Mouse (Mus musculus) midbrain, embryonic 14.5 days (tissue): ENCODE results near the gene Hdc. TPM values are rescaled to one million over a fixed set of nuclear protein-coding genes. Genes with fewer than 3 reads are reported as not detected.

Source experiments
- ATAC-seq: fragments of 200-750 bp; cut with Nextera tagmentation; 2 replicates; pipeline ENCODE4 v1.8.0; 2017; ENCODE audit warnings: moderate number of reproducible peaks, moderate library complexity; ENCODE audit not compliant: low FRiP score, low TSS enrichment
- DNase-seq: peaks from one replicate; pipeline ENCODE4 v3.0.0-alpha.2; 2015
- H3K27ac ChIP-seq: fragments of 300-500 bp; sonication (generic); replicated peaks from 2 replicates; pipeline ENCODE4 v1.5.1; 2014; ENCODE audit warnings: mild to moderate bottlenecking, low read depth, low read length, moderate library complexity
- H3K27me3 ChIP-seq: fragments of 300-500 bp; sonication (generic); 2 replicates; pipeline ENCODE4 v1.6.1; 2014; ENCODE audit warnings: low read length, control low read depth, mixed read lengths; ENCODE audit not compliant: control insufficient read depth, insufficient read depth
- H3K36me3 ChIP-seq: fragments of 300-500 bp; sonication (generic); 2 replicates; pipeline ENCODE4 v1.6.1; 2014; ENCODE audit warnings: low read length, control low read depth; ENCODE audit not compliant: control insufficient read depth, insufficient read depth
- H3K4me1 ChIP-seq: fragments of 300-500 bp; sonication (generic); 2 replicates; pipeline ENCODE4 v1.6.1; 2014; ENCODE audit warnings: mild to moderate bottlenecking, antibody characterized with exemption, low read length, control low read depth; ENCODE audit not compliant: control insufficient read depth, insufficient read depth
- H3K4me2 ChIP-seq: fragments of 300-500 bp; sonication (generic); 2 replicates; pipeline ENCODE4 v1.6.1; 2014; ENCODE audit warnings: mild to moderate bottlenecking, low read length, moderate library complexity
- H3K4me3 ChIP-seq: fragments of 300-500 bp; sonication (generic); replicated peaks from 2 replicates; pipeline ENCODE4 v1.5.1; 2014; ENCODE audit warnings: low read depth, low read length
- H3K9ac ChIP-seq: fragments of 300-500 bp; sonication (generic); replicated peaks from 2 replicates; pipeline ENCODE4 v1.6.1; 2014; ENCODE audit warnings: mild to moderate bottlenecking, low read length, moderate library complexity
- H3K9me3 ChIP-seq: fragments of 300-500 bp; sonication (generic); 2 replicates; pipeline ENCODE4 v1.6.1; 2016; ENCODE audit warnings: low read length, control low read depth, mixed read lengths; ENCODE audit not compliant: control insufficient read depth
- WGBS: fragments of 180-500 bp; shearing (Covaris S2); extraction: QIAGEN DNeasy Blood & Tissue Kit; methylation state at CpG from one replicate; pipeline ENCODE4 v1.1.7; 2014; 5-methylcytosine and 5-hydroxymethylcytosine counted together
- polyA plus RNA-seq: library from polyadenylated mRNA; unstranded; fragments of >200 nt; fragmentation: Nextera tagmentation; extraction: Ambion mirVana; gene quantifications from 2 replicates; pipeline ENCODE4 v1.2.1, GENCODE M21; 2014

Gene Hdc
- polyA plus RNA-seq, 1 experiment from 2014 or later, result 0.68 TPM

DNA sequence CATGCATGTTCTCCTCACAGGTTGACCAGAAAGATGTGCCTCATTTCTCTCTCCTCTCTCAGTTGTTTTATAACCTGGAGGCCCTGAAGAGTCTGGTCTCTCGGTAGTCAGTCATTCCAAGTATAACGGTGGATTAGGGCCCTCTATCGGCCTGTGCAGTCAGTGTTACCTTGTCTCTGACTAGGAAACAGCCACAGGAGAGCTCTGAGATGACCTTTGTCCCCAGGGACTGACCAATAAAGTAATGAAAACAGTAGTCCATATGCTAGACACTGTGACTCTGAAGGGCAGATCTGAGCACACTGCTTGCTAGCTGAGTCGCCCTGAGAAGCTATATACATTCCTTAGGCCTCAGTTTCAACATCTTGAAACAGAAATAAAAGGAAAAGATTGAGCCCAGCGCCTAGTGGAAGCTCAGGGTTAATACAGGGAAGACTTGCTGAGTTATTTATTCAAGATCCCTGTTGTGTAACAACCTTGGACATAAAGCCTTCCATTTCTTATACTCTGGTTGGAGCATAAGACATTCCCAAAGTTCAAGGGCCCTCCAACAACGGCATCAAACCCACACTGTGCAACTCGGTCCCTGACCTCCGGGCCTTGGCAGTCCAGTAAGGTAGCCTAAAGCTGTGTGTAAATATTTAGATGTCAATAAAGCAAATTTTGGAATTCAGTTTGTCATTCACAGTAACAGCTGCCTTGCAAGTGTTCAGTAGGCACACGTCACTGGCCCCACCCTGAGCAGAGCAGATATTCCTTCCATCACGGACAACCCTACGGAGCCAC lies 43.5 kb downstream of the Hdc start:
- Histone ChIP-seq H3K36me3 (0 out of 2 replicates have a peak, but pooled peaks cover 3% of the 10 kb centered on the region), H3K9me3 (peaks cover 3% of the 10 kb centered on the region; the same call in 1 of the 2 replicates), H3K4me3 (no peak overlapping the region), H3K4me2 (no peak overlapping the region), H3K27me3 (no peaks in the 10 kb centered on the region), H3K4me1 (no peaks in the 10 kb centered on the region), H3K27ac (no peak overlapping the region), H3K9ac (no peak overlapping the region)
- ATAC-seq (no peak), DNase-seq (no peak)
- 89% methylated on average over 11 of the region's 11 CpGs for WGBS

DNA sequence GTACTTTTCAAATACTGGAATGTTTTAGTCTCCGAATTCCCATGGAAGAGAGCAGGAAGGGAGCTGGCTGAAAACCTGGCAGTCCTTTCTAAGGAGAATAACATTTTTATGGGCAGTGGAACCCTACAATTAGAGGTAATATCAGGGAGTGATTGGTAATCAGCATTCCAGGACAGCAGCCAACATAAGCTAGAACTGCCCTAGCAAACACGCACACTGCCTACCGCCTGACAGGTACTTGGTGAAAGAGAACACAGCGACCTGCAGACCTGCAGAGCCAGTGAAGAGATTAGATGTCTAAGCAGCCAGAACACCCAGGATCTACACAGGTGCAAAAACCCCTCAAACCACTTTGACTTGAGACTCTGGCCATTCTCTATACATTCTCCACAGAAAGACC lies 46.4 kb downstream of the Hdc start:
- 94% methylated on average over 4 of the region's 4 CpGs for WGBS
- no peak overlapping the region for H3K9ac ChIP-seq
- no peak for DNase-seq

DNA sequence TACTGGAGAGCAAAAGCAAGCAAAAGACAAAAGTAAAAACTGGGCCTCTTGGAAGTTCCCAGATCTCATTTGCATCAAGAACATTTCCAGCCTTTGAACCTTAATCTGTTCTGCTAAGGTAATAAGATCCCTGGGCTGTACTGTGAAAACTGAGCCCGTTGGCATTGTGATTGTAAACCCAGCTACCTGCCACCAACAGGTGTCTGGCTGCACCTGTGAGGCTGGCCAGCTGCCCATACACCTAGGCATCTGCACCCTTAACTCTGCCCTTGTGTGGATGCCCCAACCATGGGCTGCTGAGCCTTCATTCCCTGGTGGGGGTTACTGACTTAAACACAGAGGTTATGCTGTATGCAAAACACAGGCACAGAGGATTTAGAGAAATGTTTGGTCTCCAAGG lies 46.9 kb downstream of the Hdc start:
- Histone ChIP-seq H3K4me3 (no peak overlapping the region), H3K27me3 (no peaks in the 10 kb centered on the region), H3K9me3 (peaks cover 6% of the 10 kb centered on the region; the same call in 1 of the 2 replicates), H3K4me1 (no peaks in the 10 kb centered on the region), H3K4me2 (no peak overlapping the region), H3K36me3 (0 out of 2 replicates have a peak, but pooled peaks cover 3% of the 10 kb centered on the region), H3K9ac (no peak overlapping the region), H3K27ac (no peak overlapping the region)
- ATAC-seq (no peak), DNase-seq (no peak)
- WGBS, result 83% methylated on average over 1 of the region's 1 CpGs

More for the DNA sequence above, 46.4 kb downstream of the Hdc start:
- Histone ChIP-seq H3K4me1 (no peaks in the 10 kb centered on the region), H3K9me3 (peaks cover 6% of the 10 kb centered on the region; the same call in 1 of the 2 replicates), H3K27ac (no peak overlapping the region), H3K27me3 (no peaks in the 10 kb centered on the region), H3K4me2 (no peak overlapping the region), H3K4me3 (no peak overlapping the region), H3K36me3 (0 out of 2 replicates have a peak, but pooled peaks cover 3% of the 10 kb centered on the region)
- no peak for ATAC-seq

DNA sequence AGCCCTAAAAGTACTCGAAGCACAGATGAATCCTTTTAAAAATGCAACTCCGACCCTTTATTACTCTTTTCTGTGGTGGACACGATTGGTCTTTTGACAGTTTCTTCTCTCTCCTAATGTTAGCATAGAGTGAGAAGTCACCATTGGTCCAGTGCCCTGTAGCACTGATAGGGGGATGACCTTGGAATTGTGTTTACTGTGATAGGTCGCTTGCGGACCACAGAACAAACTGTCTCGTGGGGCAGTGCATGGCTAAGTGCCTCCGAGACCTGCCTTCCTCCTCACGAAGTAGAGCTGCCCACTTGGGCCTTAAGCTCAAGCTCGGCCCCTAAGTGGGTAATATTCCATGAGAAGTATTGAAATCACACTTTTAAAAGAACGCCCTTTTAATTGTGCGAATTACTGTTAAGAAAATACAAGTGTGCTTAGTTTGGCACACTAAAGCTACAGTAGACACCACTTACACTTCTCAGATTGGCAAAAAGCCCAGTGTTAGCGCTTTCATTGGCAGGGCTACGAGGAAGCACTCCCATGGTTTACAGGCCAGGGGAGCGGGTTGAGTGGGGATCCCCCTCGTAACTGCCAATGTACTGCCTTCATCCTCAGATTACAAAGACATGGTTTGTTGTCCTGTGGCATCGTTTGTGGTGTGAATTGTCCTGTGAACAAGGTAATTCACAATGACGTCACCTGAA lies 55.5 kb downstream of the Hdc start:
- Histone ChIP-seq H3K4me2 (no peak overlapping the region), H3K4me3 (no peak overlapping the region), H3K36me3 (no peaks in the 10 kb centered on the region), H3K27me3 (no peaks in the 10 kb centered on the region), H3K9ac (no peak overlapping the region), H3K27ac (no peak overlapping the region), H3K9me3 (no peaks in the 10 kb centered on the region), H3K4me1 (no peaks in the 10 kb centered on the region)
- WGBS, result 83% methylated on average over 17 of the region's 17 CpGs
- ATAC-seq (no peak), DNase-seq (peak; percentile 53)

DNA sequence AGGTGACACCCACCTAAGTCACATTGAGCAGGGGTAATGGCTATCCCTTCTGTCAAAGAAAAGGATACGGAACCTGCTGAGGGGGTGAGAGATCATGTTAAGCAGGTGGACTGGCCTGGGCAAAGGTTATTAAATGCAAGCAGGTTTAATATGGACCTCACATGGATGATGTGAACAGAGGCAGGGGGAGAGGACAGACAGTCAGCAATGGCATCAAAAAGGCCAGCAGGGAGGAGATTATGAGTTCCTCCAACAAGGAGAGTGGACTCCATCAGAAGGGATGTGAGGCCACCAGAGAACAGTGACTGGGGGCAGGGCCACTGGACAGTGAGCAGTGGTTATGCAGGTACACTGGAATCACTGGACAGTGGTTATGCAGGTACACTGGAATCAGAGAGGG lies 59.0 kb downstream of the Hdc start:
- no peak overlapping the region for H3K27ac ChIP-seq
- H3K9ac ChIP-seq, result no peak overlapping the region
- no peak overlapping the region for H3K4me3 ChIP-seq
- no peak overlapping the region for H3K4me2 ChIP-seq
- 93% methylated on average over 1 of the region's 1 CpGs for WGBS
- no peaks in the 10 kb centered on the region; the same call in 1 of the 2 replicates for H3K4me1 ChIP-seq
- DNase-seq, result no peak
- no peak for ATAC-seq
- H3K36me3 ChIP-seq, result no peaks in the 10 kb centered on the region
- no peaks in the 10 kb centered on the region for H3K9me3 ChIP-seq
- no peaks in the 10 kb centered on the region for H3K27me3 ChIP-seq

DNA sequence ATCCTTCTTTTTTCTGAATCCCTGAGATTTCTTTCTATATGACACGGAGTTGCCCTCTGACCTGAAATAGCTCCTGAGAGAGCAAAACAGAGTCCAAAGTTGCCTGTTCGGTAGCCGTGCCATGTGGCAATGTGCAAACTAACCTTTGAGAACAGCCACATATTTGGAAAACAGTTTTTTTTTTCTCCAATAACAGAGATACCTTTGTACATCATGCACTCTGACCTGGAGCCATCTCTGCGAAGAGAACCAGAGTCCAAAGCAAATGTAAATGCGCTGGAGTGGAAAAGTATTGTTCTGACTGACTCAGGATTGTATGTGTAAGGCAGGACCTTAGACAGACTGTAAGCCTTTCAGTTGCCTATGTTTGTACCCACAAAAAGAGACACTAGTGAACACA lies 63.6 kb downstream of the Hdc start:
- no peak for DNase-seq
- no peaks in the 10 kb centered on the region for H3K9me3 ChIP-seq
- H3K4me2 ChIP-seq, result no peak overlapping the region
- no peak overlapping the region for H3K4me3 ChIP-seq
- ATAC-seq, result no peak
- no peaks in the 10 kb centered on the region for H3K36me3 ChIP-seq
- H3K27ac ChIP-seq, result no peak overlapping the region
- H3K27me3 ChIP-seq, result peaks cover 22% of the 10 kb centered on the region
- no peaks in the 10 kb centered on the region; the same call in 1 of the 2 replicates for H3K4me1 ChIP-seq
- 83% methylated on average over 5 of the region's 5 CpGs for WGBS
- H3K9ac ChIP-seq, result no peak overlapping the region

DNA sequence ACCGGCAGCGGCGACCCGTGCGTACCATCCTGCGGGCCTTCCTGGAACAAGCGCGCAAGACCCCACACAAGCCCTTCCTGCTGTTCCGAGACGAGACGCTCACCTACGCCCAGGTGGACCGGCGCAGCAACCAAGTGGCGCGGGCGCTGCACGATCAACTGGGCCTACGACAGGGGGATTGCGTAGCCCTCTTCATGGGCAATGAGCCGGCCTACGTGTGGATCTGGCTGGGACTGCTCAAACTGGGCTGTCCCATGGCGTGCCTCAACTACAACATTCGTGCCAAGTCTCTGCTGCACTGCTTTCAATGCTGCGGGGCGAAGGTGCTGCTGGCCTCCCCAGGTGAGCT lies 65.8 kb downstream of the Hdc start:
- Histone ChIP-seq H3K9ac (peak overlapping the region; percentile 70), H3K36me3 (no peaks in the 10 kb centered on the region), H3K9me3 (no peaks in the 10 kb centered on the region), H3K4me2 (peak overlapping the region; percentile 94), H3K4me3 (peak overlapping the region; percentile 56), H3K27ac (peak overlapping the region; percentile 58; the same call in 1 of the 2 replicates), H3K4me1 (no peaks in the 10 kb centered on the region; the same call in 1 of the 2 replicates), H3K27me3 (peaks cover 22% of the 10 kb centered on the region)
- DNase-seq (peak; percentile 59), ATAC-seq (peak; percentile 62; the same call in 1 of the 2 replicates)
- WGBS, result 1% methylated on average over 26 of the region's 26 CpGs

DNA sequence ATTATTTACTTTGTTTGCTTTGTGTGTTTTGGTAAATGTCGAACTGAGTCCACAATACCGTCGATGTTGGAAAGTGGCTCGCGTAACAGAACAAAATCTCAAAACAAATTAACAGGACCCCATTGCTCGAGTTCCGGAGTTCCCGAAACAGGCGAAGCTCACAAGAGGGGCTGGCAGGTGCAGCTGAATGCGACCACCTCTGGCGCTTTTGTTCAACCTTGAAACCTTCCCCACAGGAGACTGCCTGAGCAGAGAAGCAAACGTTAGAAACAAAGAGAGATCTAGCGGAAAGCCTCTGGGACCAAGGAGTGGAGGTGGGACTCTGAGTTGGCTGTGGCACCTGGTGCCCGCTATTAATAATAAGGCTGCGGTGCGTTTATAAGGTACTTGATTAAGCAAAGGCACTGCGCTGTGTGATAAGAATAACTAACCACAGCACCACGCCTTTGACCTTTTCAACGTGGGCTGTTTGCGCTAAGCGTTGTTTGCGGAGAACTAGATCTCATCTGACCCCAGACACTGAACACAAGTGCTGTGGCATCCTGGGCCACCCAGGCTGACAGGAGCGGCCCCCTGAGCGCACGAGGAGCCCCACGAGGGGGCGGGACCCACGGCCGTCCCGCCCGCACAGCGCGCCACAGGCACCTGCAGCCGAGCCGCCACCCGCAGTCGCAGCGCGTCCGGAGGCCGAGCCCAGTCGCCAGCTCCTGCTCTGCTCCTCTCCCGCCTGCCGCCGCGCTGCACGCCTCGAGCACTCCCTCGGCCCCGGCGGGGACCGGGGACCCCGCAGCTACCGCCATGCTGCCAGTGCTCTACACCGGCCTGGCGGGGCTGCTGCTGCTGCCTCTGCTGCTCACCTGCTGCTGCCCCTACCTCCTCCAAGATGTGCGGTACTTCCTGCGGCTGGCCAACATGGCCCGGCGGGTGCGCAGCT lies 66.5 kb downstream of the Hdc start, which contains the start of gene Slc27a2:
Slc27a2 (plus strand) TSS at position 51 of the 934 bp plus-strand sequence.
- H3K4me1 ChIP-seq, result no peaks in the 10 kb centered on the region; the same call in 1 of the 2 replicates
- under 1% methylated on average over 59 of the region's 61 CpGs for WGBS
- peak within 1 kb of the TSS; percentile 56 for H3K4me3 ChIP-seq
- peak within 1 kb of the TSS; percentile 70 for H3K9ac ChIP-seq
- H3K4me2 ChIP-seq, result peak within 1 kb of the TSS; percentile 94
- H3K27me3 ChIP-seq, result peaks cover 22% of the 10 kb centered on the region
- peak; percentile 74 for DNase-seq
- no peaks in the 10 kb centered on the region for H3K9me3 ChIP-seq
- H3K36me3 ChIP-seq, result no peaks in the 10 kb centered on the region
- peak within 1 kb of the TSS; percentile 58 for H3K27ac ChIP-seq
- peak; percentile 75; the same call in 1 of the 2 replicates for ATAC-seq
